Mouse (Mus musculus) ES-Bruce4 (cell line): ENCODE results near the gene Bola2. TPM values are rescaled to one million over a fixed set of nuclear protein-coding genes. Genes with fewer than 3 reads are reported as not detected.

Experiments
- H3K27ac ChIP-seq: 2 replicates; pipeline ENCODE4 v1.5.1; 2012; ENCODE audit warnings: low read length, inconsistent platforms; ENCODE audit not compliant: insufficient read depth
- H3K27me3 ChIP-seq: 2 replicates; pipeline ENCODE4 v1.6.1; 2012; ENCODE audit warnings: mild to moderate bottlenecking, low read length, inconsistent platforms; ENCODE audit not compliant: control insufficient read depth, poor library complexity, insufficient read depth, severe bottlenecking
- H3K36me3 ChIP-seq: 2 replicates; pipeline ENCODE4 v1.6.1; 2012; ENCODE audit warnings: inconsistent platforms, mild to moderate bottlenecking, low read length, moderate library complexity; ENCODE audit not compliant: control insufficient read depth, poor library complexity, insufficient read depth, severe bottlenecking
- H3K4me1 ChIP-seq: one replicate; pipeline ENCODE4 v1.8.1; 2011; ENCODE audit warnings: low read length; ENCODE audit not compliant: control insufficient read depth, insufficient read depth
- H3K4me3 ChIP-seq: 2 replicates; pipeline ENCODE4 v1.5.1; 2011; ENCODE audit warnings: low read depth, mild to moderate bottlenecking, low read length
- H3K9ac ChIP-seq: 2 replicates; pipeline ENCODE4 v1.6.1; 2012; ENCODE audit warnings: low read depth, mild to moderate bottlenecking, inconsistent platforms; ENCODE audit not compliant: poor library complexity, severe bottlenecking
- H3K9me3 ChIP-seq: replicated peaks from 2 replicates; pipeline ENCODE4 v1.6.1; 2012; ENCODE audit warnings: mild to moderate bottlenecking, low read length, inconsistent platforms; ENCODE audit not compliant: control insufficient read depth, poor library complexity, insufficient read depth, severe bottlenecking
- CTCF ChIP-seq: IDR thresholded peaks from one replicate; pipeline ENCODE4 v1.8.1; 2011; ENCODE audit warnings: low read depth, low read length
- EP300 ChIP-seq: IDR thresholded peaks from 2 replicates; pipeline ENCODE4 v1.6.1; 2011; ENCODE audit warnings: low read depth, low read length; ENCODE audit not compliant: insufficient read depth
- POLR2A ChIP-seq: IDR thresholded peaks from one replicate; pipeline ENCODE4 v1.8.1; 2011; ENCODE audit warnings: low read length; ENCODE audit not compliant: insufficient read depth
- polyA plus RNA-seq: library from polyadenylated mRNA; stranded (reverse); fragments of >200 nt; gene quantifications from 2 replicates; pipeline ENCODE4 v1.2.4, GENCODE M21; 2011; ENCODE audit warnings: low read depth; ENCODE audit not compliant: missing spikeins, insufficient read depth, insufficient read length

Bola2 gene
- polyA plus RNA-seq, 1 experiment: 76.0 TPM

DNA sequence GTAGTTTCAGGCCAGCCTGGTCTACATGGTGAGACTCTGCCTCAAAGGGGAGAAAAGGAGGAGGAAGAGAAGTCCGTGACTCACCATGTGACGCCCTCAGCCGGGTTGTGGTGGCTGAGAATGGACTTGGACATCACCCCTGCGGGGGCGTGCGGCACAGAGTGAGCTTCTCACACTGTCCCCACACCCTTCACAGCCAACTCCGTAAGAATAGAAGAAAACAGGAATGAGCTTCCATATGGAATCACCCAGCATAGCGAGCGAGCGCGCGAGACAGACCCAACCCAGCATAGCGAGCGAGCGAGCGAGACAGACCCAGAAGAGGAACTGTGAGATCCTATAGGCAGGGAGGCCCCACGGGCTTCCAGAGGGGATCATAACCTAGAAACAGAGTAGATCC is 44.4 kb downstream of the Bola2 start:
- no peak overlapping the region for H3K9ac ChIP-seq

DNA sequence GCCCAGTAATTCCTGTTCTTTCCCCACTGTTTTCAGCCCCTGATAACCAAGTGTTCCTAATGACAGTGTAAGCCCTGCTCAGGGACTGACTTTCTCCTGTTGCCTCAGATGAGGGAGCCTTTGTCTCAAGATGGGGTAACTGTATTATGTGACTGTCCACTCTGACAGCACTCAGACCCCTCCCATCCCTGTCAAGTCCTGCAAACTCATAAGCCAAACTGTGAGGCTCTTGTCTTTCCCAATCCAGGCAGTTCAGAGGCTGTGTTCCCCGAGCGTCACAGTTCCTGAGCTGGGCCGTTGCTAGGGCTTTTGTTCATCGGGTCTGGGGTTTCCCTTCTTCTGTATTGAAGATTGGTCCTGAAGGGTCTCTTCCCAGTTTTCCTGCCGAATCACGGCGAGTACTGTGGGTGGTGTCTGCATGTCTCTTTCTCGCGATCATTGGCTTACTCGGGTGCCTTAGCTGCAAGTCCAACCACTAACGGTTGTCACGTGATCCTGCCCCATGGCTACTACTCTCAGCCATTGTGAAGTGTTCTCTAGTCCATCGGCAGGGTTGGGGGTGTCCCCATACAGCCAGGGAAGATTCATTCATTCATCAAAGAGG is 45.0 kb downstream of the Bola2 start:
- H3K27me3 ChIP-seq: no peaks in the 10 kb centered on the region
- no peaks in the 10 kb centered on the region for H3K4me1 ChIP-seq
- TF ChIP-seq CTCF (no peak), POLR2A (no peak), EP300 (no peak)
- H3K27ac ChIP-seq: no peak overlapping the region
- no peaks in the 10 kb centered on the region for H3K36me3 ChIP-seq
- H3K9me3 ChIP-seq: no peaks in the 10 kb centered on the region
- H3K9ac ChIP-seq: no peak overlapping the region
- no peak overlapping the region for H3K4me3 ChIP-seq

More for the DNA sequence above, 44.4 kb downstream of the Bola2 start:
- H3K9me3 ChIP-seq: no peaks in the 10 kb centered on the region
- H3K36me3 ChIP-seq: no peaks in the 10 kb centered on the region
- no peaks in the 10 kb centered on the region for H3K27me3 ChIP-seq
- H3K4me3 ChIP-seq: no peak overlapping the region
- H3K27ac ChIP-seq: no peak overlapping the region
- TF ChIP-seq POLR2A (no peak), EP300 (no peak), CTCF (no peak)
- H3K4me1 ChIP-seq: no peaks in the 10 kb centered on the region

DNA sequence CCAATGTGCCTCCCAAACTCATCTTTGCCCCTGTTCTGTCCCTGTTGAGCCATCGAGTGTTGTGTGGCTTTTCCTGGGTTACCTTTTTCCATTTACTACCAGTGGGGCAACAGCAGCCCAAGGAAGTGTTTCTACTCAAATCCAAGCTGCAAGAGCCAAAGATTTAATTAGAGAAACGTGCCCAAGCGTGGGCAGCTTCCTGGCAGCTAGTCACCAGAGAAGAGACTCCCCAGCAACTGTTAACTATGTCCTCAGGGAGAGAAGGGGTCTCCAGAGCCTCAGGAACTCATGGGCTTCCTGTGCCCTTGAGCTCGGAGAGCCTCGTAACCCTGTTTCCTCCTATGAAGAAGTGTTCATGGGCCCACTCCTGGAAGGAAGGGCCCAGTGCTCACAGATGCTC is 45.8 kb downstream of the Bola2 start:
- H3K27ac ChIP-seq: no peak overlapping the region
- H3K9me3 ChIP-seq: no peaks in the 10 kb centered on the region
- H3K9ac ChIP-seq: no peak overlapping the region
- no peak overlapping the region for H3K4me3 ChIP-seq
- TF ChIP-seq CTCF: no peak
- no peak for TF ChIP-seq POLR2A
- no peak for TF ChIP-seq EP300
- H3K27me3 ChIP-seq: no peaks in the 10 kb centered on the region
- H3K4me1 ChIP-seq: no peaks in the 10 kb centered on the region
- no peaks in the 10 kb centered on the region for H3K36me3 ChIP-seq

DNA sequence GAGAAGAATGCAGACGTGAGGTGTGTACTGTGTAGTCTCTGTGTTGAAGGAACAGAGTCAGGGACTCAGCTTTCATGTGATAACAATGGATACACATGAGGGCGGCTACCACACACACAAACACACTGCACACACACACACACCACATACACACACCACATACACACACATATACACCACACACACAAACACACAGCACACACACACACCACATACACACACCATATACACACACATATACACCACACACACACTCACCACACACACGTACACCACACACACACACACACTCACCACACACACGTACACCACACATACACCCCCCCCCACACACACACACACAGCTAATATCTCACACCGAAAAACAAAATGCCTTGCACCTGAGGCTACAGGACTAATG is 46.3 kb downstream of the Bola2 start:
- Histone ChIP-seq H3K9ac (no peak overlapping the region), H3K27ac (no peak overlapping the region), H3K36me3 (no peaks in the 10 kb centered on the region), H3K27me3 (no peaks in the 10 kb centered on the region), H3K4me1 (no peaks in the 10 kb centered on the region), H3K9me3 (no peaks in the 10 kb centered on the region), H3K4me3 (no peak overlapping the region)
- no peak for TF ChIP-seq CTCF
- TF ChIP-seq EP300: no peak

DNA sequence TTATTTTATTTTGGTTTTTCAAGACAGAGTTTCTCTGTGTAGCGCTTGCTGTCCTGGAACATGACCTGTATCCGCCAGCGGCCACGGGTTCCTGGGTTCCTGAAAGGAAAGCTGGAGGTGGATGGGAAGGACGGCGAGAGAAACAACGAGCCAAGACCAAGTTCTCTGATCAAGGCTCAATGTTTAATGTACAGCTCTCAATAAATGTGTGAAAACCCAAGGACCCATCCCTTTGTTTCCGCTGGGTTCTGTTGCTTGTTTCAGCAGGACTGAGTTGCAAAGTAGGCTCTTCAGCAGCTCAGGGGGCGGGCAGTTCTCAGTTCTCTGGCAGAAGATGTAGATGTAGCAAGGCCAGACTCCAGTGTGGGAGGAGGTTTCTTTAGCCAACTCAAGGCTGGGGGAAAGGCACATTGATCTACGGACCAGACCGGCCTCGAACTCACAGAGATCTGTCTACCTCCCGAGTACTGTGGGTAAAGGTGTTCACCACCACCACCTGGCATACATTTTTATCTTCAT is 46.8 kb downstream of the Bola2 start:
- H3K4me3 ChIP-seq: no peak overlapping the region
- no peaks in the 10 kb centered on the region for H3K9me3 ChIP-seq
- no peak overlapping the region for H3K27ac ChIP-seq
- no peaks in the 10 kb centered on the region for H3K36me3 ChIP-seq
- no peaks in the 10 kb centered on the region for H3K4me1 ChIP-seq
- H3K27me3 ChIP-seq: no peaks in the 10 kb centered on the region
- TF ChIP-seq CTCF (no peak), POLR2A (no peak), EP300 (no peak)
- H3K9ac ChIP-seq: no peak overlapping the region

DNA sequence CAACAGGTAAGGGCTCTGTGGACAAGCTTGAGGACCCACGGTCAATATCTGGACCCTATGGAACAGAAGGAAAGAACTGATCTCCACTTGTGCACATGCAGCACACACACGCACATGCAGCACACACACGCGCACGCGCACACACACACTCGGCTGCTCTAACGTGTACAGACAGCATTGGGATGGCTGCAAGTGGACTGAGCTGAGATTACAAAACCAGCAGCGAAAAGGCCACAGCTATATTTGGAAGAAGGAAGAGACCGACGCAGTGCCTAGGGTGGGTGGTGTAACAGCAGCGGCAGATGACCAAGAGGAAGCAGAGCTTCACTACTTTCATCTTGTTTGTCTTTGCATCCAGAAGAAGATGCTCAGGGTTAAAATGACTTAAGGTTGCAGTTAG is 50.9 kb downstream of the Bola2 start:
- H3K9me3 ChIP-seq: no peaks in the 10 kb centered on the region
- no peak for TF ChIP-seq EP300
- no peak for TF ChIP-seq CTCF
- H3K27me3 ChIP-seq: no peaks in the 10 kb centered on the region
- no peak overlapping the region for H3K4me3 ChIP-seq
- H3K27ac ChIP-seq: no peak overlapping the region
- H3K4me1 ChIP-seq: no peaks in the 10 kb centered on the region
- H3K9ac ChIP-seq: no peak overlapping the region
- no peaks in the 10 kb centered on the region for H3K36me3 ChIP-seq
